Mouse (Mus musculus) brain, embryonic 14.5 days (tissue): ENCODE measurements around the gene Hcrtr2. TPM values are rescaled to one million over a fixed set of nuclear protein-coding genes. Genes with fewer than 3 reads are reported as not detected.

ENCODE experiments used
- DNase-seq: peaks from one replicate; pipeline ENCODE4 v3.0.0-alpha.2; 2011; ENCODE audit warnings: low read depth
- CTCF ChIP-seq: fragments of 200-500 bp; IDR thresholded peaks from 2 replicates; pipeline ENCODE4 v1.5.1; 2012; ENCODE audit warnings: inconsistent platforms, mild to moderate bottlenecking, moderate library complexity, borderline replicate concordance; ENCODE audit not compliant: insufficient read depth, insufficient read length; ENCODE audit errors: extremely low read depth
- polyA plus RNA-seq: library from polyadenylated mRNA; depleted of rRNA; stranded (reverse); fragments of >200 nt; gene quantifications from 2 replicates; pipeline ENCODE4 v1.2.3, GENCODE M21; 2012; rRNA removed

Hcrtr2 gene
- polyA plus RNA-seq, 1 experiment, result 3.4 TPM

- no peak for TF ChIP-seq CTCF
- DNase-seq, result no peak
Measured at GRCm38 (mm10) chr9:76179221-76179620, 144.4 kb downstream of the Hcrtr2 start.

Other genes starting within 250 kb of the Hcrtr2 start
- not detected in 2 replicates for gene Gfral, start 110.2 kb downstream of the Hcrtr2 start, polyA plus RNA-seq
- gene Fam83b, start 243.3 kb upstream of the Hcrtr2 start, polyA plus RNA-seq, result 0.08 and 0.21 TPM in 2 replicates